Mouse (Mus musculus) intestine, postnatal 0 days (tissue): ENCODE data around the gene Scaf1. TPM values are rescaled to one million over a fixed set of nuclear protein-coding genes. Genes with fewer than 3 reads are reported as not detected.

Experiments
- ATAC-seq: fragments of 200-750 bp; cut with Nextera tagmentation; 2 replicates; pipeline ENCODE4 v1.8.0; 2017; ENCODE audit warnings: mild to moderate bottlenecking, moderate TSS enrichment, moderate library complexity
- H3K27ac ChIP-seq: fragments of 300-500 bp; sonication (generic); 2 replicates; pipeline ENCODE4 v1.5.1; 2014; ENCODE audit warnings: mild to moderate bottlenecking, low read depth, low read length, moderate library complexity
- H3K27me3 ChIP-seq: fragments of 300-500 bp; sonication (generic); replicated peaks from 2 replicates; pipeline ENCODE4 v1.6.1; 2014; ENCODE audit warnings: low read length, mixed read lengths; ENCODE audit not compliant: control insufficient read depth, insufficient read depth
- H3K36me3 ChIP-seq: fragments of 300-500 bp; sonication (generic); 2 replicates; pipeline ENCODE4 v1.6.1; 2014; ENCODE audit warnings: mild to moderate bottlenecking, moderate library complexity; ENCODE audit not compliant: control insufficient read depth, insufficient read depth
- H3K4me1 ChIP-seq: fragments of 300-500 bp; sonication (generic); replicated peaks from 2 replicates; pipeline ENCODE4 v1.6.1; 2014; ENCODE audit warnings: antibody characterized with exemption, low read length, mixed read lengths; ENCODE audit not compliant: control insufficient read depth, insufficient read depth
- H3K4me2 ChIP-seq: fragments of 300-500 bp; sonication (generic); replicated peaks from 2 replicates; pipeline ENCODE4 v1.6.1; 2014; ENCODE audit warnings: low read depth, mild to moderate bottlenecking, moderate library complexity
- H3K4me3 ChIP-seq: fragments of 300-500 bp; sonication (generic); 2 replicates; pipeline ENCODE4 v1.5.1; 2014; ENCODE audit warnings: low read depth, low read length
- H3K9ac ChIP-seq: fragments of 300-500 bp; sonication (generic); 2 replicates; pipeline ENCODE4 v1.6.1; 2014; ENCODE audit warnings: mild to moderate bottlenecking, low read depth, low read length
- H3K9me3 ChIP-seq: fragments of 300-500 bp; sonication (generic); 2 replicates; pipeline ENCODE4 v1.6.1; 2016; ENCODE audit warnings: mixed run types; ENCODE audit not compliant: control insufficient read depth
- CTCF ChIP-seq: sonication (generic); IDR thresholded peaks from 2 replicates; pipeline ENCODE4 v1.5.1; 2016; ENCODE audit warnings: low read depth, mild to moderate bottlenecking, control low read depth, antibody characterized with exemption, moderate library complexity
- WGBS: fragments of 180-500 bp; shearing (Covaris S2); extraction: QIAGEN DNeasy Blood & Tissue Kit; methylation state at CpG from one replicate; pipeline ENCODE4 v1.1.7; 2014; 5-methylcytosine and 5-hydroxymethylcytosine counted together
- polyA plus RNA-seq: library from polyadenylated mRNA; unstranded; fragments of >200 nt; fragmentation: Nextera tagmentation; extraction: Ambion mirVana; gene quantifications from 2 replicates; pipeline ENCODE4 v1.2.1, GENCODE M21; 2015

The Scaf1 gene
- polyA plus RNA-seq, 1 experiment from 2014 or later: 22.6 TPM

DNA sequence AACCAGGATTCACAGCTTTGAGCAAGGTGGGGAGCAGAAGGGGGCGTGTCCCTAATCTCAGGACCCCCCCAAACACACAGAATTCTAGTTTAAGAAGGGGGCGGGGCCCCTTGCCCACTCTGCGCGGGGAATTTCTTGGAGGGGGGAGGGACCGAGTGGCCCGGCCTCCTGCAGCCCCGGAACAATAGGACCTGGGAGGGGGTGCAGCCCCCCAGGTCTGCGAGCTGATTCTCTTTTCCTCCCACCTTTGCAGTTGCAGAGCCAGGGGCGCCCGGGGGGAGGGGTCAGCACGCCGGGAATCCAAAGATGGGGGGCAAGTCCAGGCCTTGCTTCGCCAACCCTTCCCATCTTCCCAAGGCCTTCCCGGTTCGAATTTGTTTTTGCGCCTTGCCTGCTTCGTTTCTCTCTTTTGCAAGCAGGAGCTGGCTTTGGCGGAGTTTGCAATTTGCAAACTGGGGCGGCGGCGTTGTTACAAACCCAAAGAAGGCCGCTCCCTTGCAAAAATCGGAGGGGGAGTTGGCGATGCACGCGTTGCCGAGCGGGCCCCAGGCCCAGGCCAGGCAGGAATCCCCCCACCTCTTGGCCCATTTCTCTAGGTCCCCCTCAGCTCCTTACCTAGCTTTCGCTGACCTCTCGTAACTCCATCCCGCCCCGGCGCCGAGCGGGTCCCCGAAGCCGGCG lies 36.2 kb upstream of the Scaf1 start:
- H3K36me3 ChIP-seq: peaks cover 31% of the 10 kb centered on the region
- H3K27ac ChIP-seq: peak overlapping the region; percentile 93
- H3K9ac ChIP-seq: peak overlapping the region; percentile 75
- no peaks in the 10 kb centered on the region for H3K27me3 ChIP-seq
- peak overlapping the region; percentile 90 for H3K4me3 ChIP-seq
- WGBS: 1% methylated on average over 38 of the region's 38 CpGs
- TF ChIP-seq CTCF: no peak
- H3K4me2 ChIP-seq: peak overlapping the region; percentile 94
- no peak for ATAC-seq
- no peaks in the 10 kb centered on the region for H3K9me3 ChIP-seq
- H3K4me1 ChIP-seq: peaks cover 4% of the 10 kb centered on the region; the same call in 1 of the 2 replicates

GRCm38 (mm10) chr7:45051601-45051974 lies 35.4 kb upstream of the Scaf1 start:
- WGBS: 5% methylated on average over 13 of the region's 13 CpGs
- ATAC-seq: no peak
- H3K4me3 ChIP-seq: peak overlapping the region; percentile 90

GRCm38 (mm10) chr7:45050945-45051600 lies 34.9 kb upstream of the Scaf1 start:
- Histone ChIP-seq H3K27me3 (no peaks in the 10 kb centered on the region), H3K4me3 (peak overlapping the region; percentile 90), H3K4me2 (peak overlapping the region; percentile 94), H3K36me3 (peaks cover 43% of the 10 kb centered on the region), H3K9ac (no peak overlapping the region), H3K27ac (no peak overlapping the region), H3K9me3 (no peaks in the 10 kb centered on the region), H3K4me1 (peaks cover 4% of the 10 kb centered on the region; the same call in 1 of the 2 replicates)
- ATAC-seq: no peak
- TF ChIP-seq CTCF: no peak
- 9% methylated on average over 15 of the region's 16 CpGs for WGBS

More at GRCm38 (mm10) chr7:45051601-45051974, 35.4 kb upstream of the Scaf1 start:
- Histone ChIP-seq H3K4me2 (peak overlapping the region; percentile 94), H3K9me3 (no peaks in the 10 kb centered on the region), H3K27me3 (no peaks in the 10 kb centered on the region), H3K4me1 (peaks cover 4% of the 10 kb centered on the region; the same call in 1 of the 2 replicates), H3K9ac (0 out of 2 replicates have a peak overlapping the region, but pooled peaks have one; percentile 75), H3K36me3 (peaks cover 38% of the 10 kb centered on the region), H3K27ac (no peak overlapping the region)
- no peak for TF ChIP-seq CTCF

- ATAC-seq: no peak
- peaks cover 4% of the 10 kb centered on the region; the same call in 1 of the 2 replicates for H3K4me1 ChIP-seq
- WGBS: 93% methylated on average over 23 of the region's 23 CpGs
- no peak overlapping the region for H3K4me2 ChIP-seq
- H3K9me3 ChIP-seq: no peaks in the 10 kb centered on the region
- H3K9ac ChIP-seq: no peak overlapping the region
- H3K36me3 ChIP-seq: peaks cover 56% of the 10 kb centered on the region
- H3K4me3 ChIP-seq: no peak overlapping the region
- TF ChIP-seq CTCF: no peak
- H3K27ac ChIP-seq: no peak overlapping the region
- no peaks in the 10 kb centered on the region for H3K27me3 ChIP-seq
Observed at GRCm38 (mm10) chr7:45048923-45049657, 32.9 kb upstream of the Scaf1 start.

GRCm38 (mm10) chr7:45048001-45048890 lies 32.1 kb upstream of the Scaf1 start:
- TF ChIP-seq CTCF: peak; percentile 19; the same call in 1 of the 2 replicates
- no peak overlapping the region for H3K9ac ChIP-seq
- ATAC-seq: no peak
- H3K4me1 ChIP-seq: 0 out of 2 replicates have a peak, but pooled peaks cover 4% of the 10 kb centered on the region
- no peak overlapping the region for H3K4me3 ChIP-seq
- H3K27ac ChIP-seq: no peak overlapping the region
- H3K4me2 ChIP-seq: no peak overlapping the region
- H3K9me3 ChIP-seq: no peaks in the 10 kb centered on the region
- H3K36me3 ChIP-seq: peaks cover 64% of the 10 kb centered on the region
- H3K27me3 ChIP-seq: no peaks in the 10 kb centered on the region
- 91% methylated on average over 38 of the region's 38 CpGs for WGBS
